Mouse (Mus musculus) stomach, postnatal 0 days (tissue): ENCODE results near the gene Dna2.

Experiments used
- CTCF ChIP-seq: IDR thresholded peaks from 2 replicates; pipeline ENCODE4 v1.5.1; 2016; ENCODE audit warnings: antibody characterized with exemption, low read depth, mild to moderate bottlenecking, moderate library complexity
- EP300 ChIP-seq: optimal IDR thresholded peaks from 2 replicates; pipeline ENCODE3; 2016; ENCODE audit warnings: antibody characterized with exemption

- no peak for TF ChIP-seq CTCF
- TF ChIP-seq EP300: no peak
Observed at GRCm38 (mm10) chr10:63014168-63014567, 67.3 kb downstream of the Dna2 start.
